Comparison of ENCODE assay signal across 21 mouse cellular contexts in the genomic region with DNA sequence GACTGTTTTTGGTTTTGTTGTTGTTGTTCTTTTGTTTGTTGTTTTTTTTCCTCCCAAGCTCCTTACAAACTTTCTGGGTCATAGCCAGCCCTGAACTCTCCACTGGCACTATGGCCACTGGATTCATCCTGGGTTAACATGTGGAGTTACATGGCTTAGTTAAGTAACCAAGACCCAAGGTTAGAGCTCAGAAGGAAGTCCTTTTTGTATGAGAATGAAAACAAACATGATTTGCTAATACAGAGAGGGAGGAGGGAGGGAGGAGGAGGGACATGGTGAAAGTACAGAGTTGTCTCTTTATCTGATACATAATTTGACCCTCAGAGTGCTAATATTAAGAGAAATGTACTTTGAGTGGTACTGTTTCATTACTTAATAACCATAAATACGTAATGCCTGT.
DNase-seq lines count a peak whose midpoint lies in the region; ATAC-seq and TF ChIP-seq lines count a peak whose summit lies in the region.
"Had no signal": no experiment of that assay in that cellular context is flagged by ENCODE, and none has a peak within 500 bp of the region (broad histone marks: within the 10 kb centered on the region; RNA-seq: fewer than 3 reads in every experiment).

No protein-coding gene starts in this region.

- 73% methylated on average over 1 of the region's 1 CpGs for WGBS in liver, postnatal 0 days (ENCODE audit: insufficient replicate concordance)

- TF ChIP-seq EP300 in liver, postnatal 0 days (IDR thresholded peaks at IDR 0.05; ENCODE audit: low read depth), result no peak

- peak overlapping the region; percentile 9; the same call in 1 of the 2 replicates for H3K27ac ChIP-seq in liver, postnatal 0 days (ENCODE audit: low read depth)
- peak overlapping the region; percentile 58 for H3K27ac ChIP-seq in brown adipose tissue, adult 24 weeks (replicated peaks; ENCODE audit: low read depth, low read length)
- H3K27ac ChIP-seq: hindbrain, embryonic 14.5 days; limb, embryonic 13.5 days; liver, embryonic 14.5 days; lung, embryonic 15.5 days; macrophage; midbrain, embryonic 13.5 days; neural tube, embryonic 13.5 days had no signal

- peaks cover 11% of the 10 kb centered on the region for H3K4me1 ChIP-seq in liver, postnatal 0 days (ENCODE audit: insufficient read depth)
- H3K4me1 ChIP-seq in brown adipose tissue, adult 24 weeks (ENCODE audit: control insufficient read depth, insufficient read depth, insufficient read length, low read length), result peaks cover 17% of the 10 kb centered on the region
- H3K4me1 ChIP-seq: heart, embryonic 12.5 days; limb, embryonic 13.5 days; midbrain, embryonic 13.5 days; neural tube, embryonic 13.5 days had no signal

- H3K27me3 ChIP-seq in liver, postnatal 0 days (ENCODE audit: insufficient read depth, low read length), result no peaks in the 10 kb centered on the region
- H3K27me3 ChIP-seq: heart, embryonic 12.5 days; limb, embryonic 13.5 days; lung, embryonic 15.5 days; midbrain, embryonic 13.5 days; neural tube, embryonic 13.5 days had no signal

- no peak overlapping the region for H3K4me3 ChIP-seq in liver, postnatal 0 days (ENCODE audit: low read depth, low read length)
- no peak overlapping the region for H3K4me3 ChIP-seq in brown adipose tissue, adult 24 weeks (ENCODE audit: insufficient read depth, low read depth, low read length)
- H3K4me3 ChIP-seq: erythroblast, embryonic 14.5 days; heart, embryonic 12.5 days; limb, embryonic 13.5 days; lung, embryonic 15.5 days; midbrain, embryonic 13.5 days; neural tube, embryonic 13.5 days had no signal

- no peaks in the 10 kb centered on the region for H3K9me3 ChIP-seq in liver, postnatal 0 days (ENCODE audit: low read length)
- H3K9me3 ChIP-seq: heart, embryonic 12.5 days; limb, embryonic 13.5 days; lung, embryonic 15.5 days; midbrain, embryonic 13.5 days; neural tube, embryonic 13.5 days had no signal

- H3K4me2 ChIP-seq in liver, postnatal 0 days (ENCODE audit: low read depth, low read length), result no peak overlapping the region
- H3K4me2 ChIP-seq: heart, embryonic 12.5 days; hindbrain, embryonic 14.5 days; limb, embryonic 13.5 days; lung, embryonic 15.5 days; midbrain, embryonic 13.5 days; neural tube, embryonic 13.5 days had no signal

- peak; percentile 78 for DNase-seq in heart, adult 11 months
- no peak for DNase-seq in heart, adult 9 months (ENCODE audit: low spot score in 2 of 2)
- DNase-seq in kidney, postnatal 14 days, result peak; percentile 33
- DNase-seq in kidney, postnatal 25 days, result no peak
- no peak for DNase-seq in liver, postnatal 0 days
- no peak for DNase-seq in liver
- DNase-seq: cerebellum, adult 9-11 months had no signal

- H3K9ac ChIP-seq in liver, postnatal 0 days (replicated peaks), result no peak overlapping the region
- H3K9ac ChIP-seq: heart, embryonic 12.5 days; hindbrain, embryonic 14.5 days; limb, embryonic 13.5 days; liver, embryonic 14.5 days; lung, embryonic 15.5 days; midbrain, embryonic 13.5 days; neural tube, embryonic 13.5 days had no signal

- peak; percentile 60 for ATAC-seq in liver, postnatal 0 days
- ATAC-seq in granulocyte monocyte progenitor cell, adult 5-6 weeks (replicated peaks; ENCODE audit: poor library complexity, severe bottlenecking), result no peak
- ATAC-seq: CD4-positive, CD25-positive, alpha-beta regulatory T cell, adult 4 months; forebrain, embryonic 16.5 days; intestine, postnatal 0 days; midbrain, embryonic 13.5 days had no signal

- H3K36me3 ChIP-seq in liver, postnatal 0 days (replicated peaks; ENCODE audit: insufficient read depth, low read length), result no peaks in the 10 kb centered on the region
- H3K36me3 ChIP-seq: heart, embryonic 12.5 days; limb, embryonic 13.5 days; lung, embryonic 15.5 days; midbrain, embryonic 13.5 days; neural tube, embryonic 13.5 days had no signal

- no peak for TF ChIP-seq CTCF in liver, postnatal 0 days (IDR thresholded peaks at IDR 0.05; ENCODE audit: low read depth)

Comparison
In these comparisons a context has a peak if more than half of its experiments do, and no peak if none do; other contexts are left out.
1. DNase-seq: peak in heart, adult 11 months (single experiment) and kidney, postnatal 14 days (single experiment); none in heart, adult 9 months (0 of 2), kidney, postnatal 25 days (0 of 2), liver, postnatal 0 days (single experiment) and liver (single experiment).